Comparison of ENCODE assay signal across 9 mouse cellular contexts in genomic region chr12:33071901-33072672, GRCm38 (mm10). TPM values are rescaled to one million over a fixed set of nuclear protein-coding genes. Genes with fewer than 3 reads are reported as not detected.
A peak's percentile ranks its signal among the peaks of the same experiment; 100 is the strongest.
DNase-seq lines count a peak whose midpoint lies in the region; ATAC-seq lines count a peak whose summit lies in the region.
"Had no signal": no experiment of that assay in that cellular context is flagged by ENCODE, and none has a peak within 500 bp of the region (broad histone marks: within the 10 kb centered on the region; RNA-seq: fewer than 3 reads in every experiment).

No protein-coding gene starts in this region.

- no peak overlapping the region for H3K4me2 ChIP-seq in neural tube, embryonic 12.5 days (replicated peaks)

- peak; percentile 6 for DNase-seq in cerebellum, adult 11-12 months
- no peak for DNase-seq in cerebellum, adult 11 months
- DNase-seq in neural tube, embryonic 10.5 days (ENCODE audit: extremely low spot score, low spot score), result no peak
- DNase-seq in layer of hippocampus, postnatal 14 days (ENCODE audit: low spot score in 2 of 2), result peak; percentile 49 to 53
- peak; percentile 66 for DNase-seq in right cerebral cortex, postnatal 14 days
- DNase-seq in c-Kit-positive CD71-positive TER-119-positive erythroid progenitor cells, embryonic 14.5 days (ENCODE audit: low spot score), result no peak

- H3K9ac ChIP-seq in neural tube, embryonic 12.5 days, result no peak overlapping the region

- H3K36me3 ChIP-seq in neural tube, embryonic 12.5 days, result no peaks in the 10 kb centered on the region

- peaks cover 22% of the 10 kb centered on the region for H3K4me1 ChIP-seq in neural tube, embryonic 12.5 days

- no peak overlapping the region for H3K4me3 ChIP-seq in neural tube, embryonic 12.5 days

- peak; percentile 45 for ATAC-seq in neural tube, embryonic 12.5 days (ENCODE audit: low FRiP score, low read depth)
- ATAC-seq in megakaryocyte progenitor cell, adult 5-6 weeks (replicated peaks; ENCODE audit: poor library complexity), result no peak

- no peaks in the 10 kb centered on the region for H3K27me3 ChIP-seq in neural tube, embryonic 12.5 days (replicated peaks)

- WGBS in neural tube, embryonic 12.5 days, result 51% methylated on average over 8 of the region's 8 CpGs

- no peaks in the 10 kb centered on the region for H3K9me3 ChIP-seq in neural tube, embryonic 12.5 days

- no peak overlapping the region for H3K27ac ChIP-seq in neural tube, embryonic 12.5 days

RNA-seq across cellular contexts. Expression of gene Cdhr3, which starts 20.6 kb away (rescaled TPM):
- polyA plus RNA-seq in neural tube, embryonic 12.5 days (2016; fragmentation: Nextera tagmentation; extraction: Ambion mirVana), result 0.06 and 0.22 TPM in 2 replicates
- total RNA-seq in layer of hippocampus, postnatal 14 days (2021), result 1 to 10 TPM in 1 of 2 experiments, under 1 TPM in 1; 0.76 to 2.5 TPM
- total RNA-seq in megakaryocyte progenitor cell, adult 5-6 weeks (2015), result not detected in 2 replicates
- not detected in 2 replicates for total RNA-seq in megakaryocyte progenitor cell, adult 5-6 weeks (2017)
- polyA plus RNA-seq: C2C12 had no signal

Comparison
In these comparisons a context has a peak if more than half of its experiments do, and no peak if none do; other contexts are left out.
1. DNase-seq: peak in cerebellum, adult 11-12 months (single experiment), layer of hippocampus, postnatal 14 days (2 of 2) and right cerebral cortex, postnatal 14 days (single experiment); none in cerebellum, adult 11 months (single experiment), neural tube, embryonic 10.5 days (single experiment) and c-Kit-positive CD71-positive TER-119-positive erythroid progenitor cells, embryonic 14.5 days (single experiment).